Mouse (Mus musculus) hindbrain, embryonic 16.5 days (tissue): ENCODE measurements around the gene Arhgef33. TPM values are rescaled to one million over a fixed set of nuclear protein-coding genes. Genes with fewer than 3 reads are reported as not detected.
A peak's percentile ranks its signal among the peaks of the same experiment; 100 is the strongest.

Source experiments
- ATAC-seq: fragments of 200-750 bp; cut with Nextera tagmentation; 2 replicates; pipeline ENCODE4 v1.8.0; 2017; ENCODE audit warnings: moderate TSS enrichment, moderate library complexity
- H3K27ac ChIP-seq: fragments of 300-500 bp; sonication (generic); 2 replicates; pipeline ENCODE4 v1.5.1; 2014; ENCODE audit warnings: low read depth, mild to moderate bottlenecking, control low read depth, low read length, moderate library complexity
- H3K27me3 ChIP-seq: fragments of 300-500 bp; sonication (generic); replicated peaks from 2 replicates; pipeline ENCODE4 v1.6.1; 2014; ENCODE audit warnings: low read length; ENCODE audit not compliant: control insufficient read depth, insufficient read depth
- H3K36me3 ChIP-seq: fragments of 300-500 bp; sonication (generic); 2 replicates; pipeline ENCODE4 v1.6.1; 2014; ENCODE audit warnings: mild to moderate bottlenecking, low read length, moderate library complexity, mixed read lengths; ENCODE audit not compliant: control insufficient read depth, insufficient read depth
- H3K4me1 ChIP-seq: fragments of 300-500 bp; sonication (generic); 2 replicates; pipeline ENCODE4 v1.6.1; 2014; ENCODE audit warnings: low read depth, low read length; ENCODE audit not compliant: control insufficient read depth, insufficient read depth
- H3K4me2 ChIP-seq: fragments of 300-500 bp; sonication (generic); 2 replicates; pipeline ENCODE4 v1.6.1; 2014; ENCODE audit warnings: mild to moderate bottlenecking, low read length, control low read depth, moderate library complexity
- H3K4me3 ChIP-seq: fragments of 300-500 bp; sonication (generic); 2 replicates; pipeline ENCODE4 v1.5.1; 2014; ENCODE audit warnings: mild to moderate bottlenecking, low read length, control low read depth, moderate library complexity
- H3K9ac ChIP-seq: fragments of 300-500 bp; sonication (generic); 2 replicates; pipeline ENCODE4 v1.6.1; 2014; ENCODE audit warnings: low read depth, mild to moderate bottlenecking, control low read depth, low read length, moderate library complexity
- H3K9me3 ChIP-seq: fragments of 300-500 bp; sonication (generic); 2 replicates; pipeline ENCODE4 v1.6.1; 2014; ENCODE audit warnings: mild to moderate bottlenecking, low read length, moderate library complexity; ENCODE audit not compliant: control insufficient read depth
- WGBS: fragments of 180-500 bp; shearing (Covaris S2); extraction: QIAGEN DNeasy Blood & Tissue Kit; methylation state at CpG from one replicate; pipeline ENCODE4 v1.1.7; 2014; 5-methylcytosine and 5-hydroxymethylcytosine counted together
- polyA plus RNA-seq: library from polyadenylated mRNA; unstranded; fragments of >200 nt; fragmentation: Nextera tagmentation; extraction: Ambion mirVana; gene quantifications from 2 replicates; pipeline ENCODE4 v1.2.1, GENCODE M21; 2015

Arhgef33 gene
- polyA plus RNA-seq, 1 experiment from 2014 or later: 2.6 TPM

- H3K9me3 ChIP-seq: no peaks in the 10 kb centered on the region
- 88% methylated on average over 7 of the region's 7 CpGs for WGBS
Observed at GRCm38 (mm10) chr17:80324521-80324920, 17.3 kb downstream of the Arhgef33 start.

DNA sequence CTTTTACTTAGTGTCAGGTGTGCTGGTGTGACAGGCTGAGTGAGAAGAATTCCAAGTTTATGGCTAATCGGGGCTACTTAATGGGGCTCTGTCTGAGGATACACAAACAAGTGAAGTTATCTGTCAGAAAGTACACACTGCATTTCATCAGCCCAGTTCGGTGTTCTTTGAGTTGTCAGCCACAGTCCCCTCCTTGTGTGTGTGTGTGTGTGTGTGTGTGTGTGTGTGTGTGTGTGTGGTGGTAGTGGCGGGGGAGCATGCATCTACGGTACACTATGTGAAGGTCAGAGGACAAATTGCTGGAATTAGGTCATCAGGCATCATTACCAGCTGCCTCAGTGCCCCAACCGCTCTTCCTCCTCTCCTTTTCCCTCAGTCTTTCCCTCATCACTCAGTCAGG, 18.2 kb downstream of the Arhgef33 start:
- no peak overlapping the region for H3K4me3 ChIP-seq
- no peaks in the 10 kb centered on the region for H3K9me3 ChIP-seq
- no peak for ATAC-seq
- no peak overlapping the region for H3K9ac ChIP-seq
- no peaks in the 10 kb centered on the region for H3K4me1 ChIP-seq
- no peaks in the 10 kb centered on the region for H3K27me3 ChIP-seq
- no peak overlapping the region for H3K4me2 ChIP-seq
- 80% methylated on average over 4 of the region's 5 CpGs for WGBS
- H3K36me3 ChIP-seq: no peaks in the 10 kb centered on the region
- no peak overlapping the region for H3K27ac ChIP-seq

More at GRCm38 (mm10) chr17:80324521-80324920, 17.3 kb downstream of the Arhgef33 start:
- H3K4me3 ChIP-seq: no peak overlapping the region
- no peak overlapping the region for H3K9ac ChIP-seq
- H3K36me3 ChIP-seq: no peaks in the 10 kb centered on the region
- H3K27ac ChIP-seq: no peak overlapping the region
- H3K27me3 ChIP-seq: no peaks in the 10 kb centered on the region
- no peaks in the 10 kb centered on the region for H3K4me1 ChIP-seq
- ATAC-seq: no peak
- H3K4me2 ChIP-seq: no peak overlapping the region

GRCm38 (mm10) chr17:80326431-80326830, 19.2 kb downstream of the Arhgef33 start:
- no peak overlapping the region for H3K4me3 ChIP-seq
- no peak overlapping the region for H3K27ac ChIP-seq
- no peaks in the 10 kb centered on the region for H3K27me3 ChIP-seq
- H3K9me3 ChIP-seq: no peaks in the 10 kb centered on the region
- WGBS: 55% methylated on average over 3 of the region's 3 CpGs
- ATAC-seq: peak; percentile 81
- no peaks in the 10 kb centered on the region for H3K36me3 ChIP-seq
- H3K4me1 ChIP-seq: no peaks in the 10 kb centered on the region
- H3K4me2 ChIP-seq: no peak overlapping the region
- no peak overlapping the region for H3K9ac ChIP-seq

GRCm38 (mm10) chr17:80332386-80332785, 25.2 kb downstream of the Arhgef33 start:
- Histone ChIP-seq H3K4me1 (no peaks in the 10 kb centered on the region), H3K4me3 (no peak overlapping the region), H3K27ac (no peak overlapping the region), H3K9me3 (no peaks in the 10 kb centered on the region), H3K36me3 (no peaks in the 10 kb centered on the region), H3K27me3 (no peaks in the 10 kb centered on the region), H3K4me2 (no peak overlapping the region), H3K9ac (no peak overlapping the region)
- WGBS: 78% methylated on average over 2 of the region's 2 CpGs
- peak; percentile 56; the same call in 1 of the 2 replicates for ATAC-seq

- no peak overlapping the region for H3K9ac ChIP-seq
- no peaks in the 10 kb centered on the region for H3K4me1 ChIP-seq
- no peak for ATAC-seq
- no peaks in the 10 kb centered on the region for H3K36me3 ChIP-seq
- H3K27me3 ChIP-seq: no peaks in the 10 kb centered on the region
- no peaks in the 10 kb centered on the region for H3K9me3 ChIP-seq
- no peak overlapping the region for H3K4me3 ChIP-seq
- H3K27ac ChIP-seq: no peak overlapping the region
- no peak overlapping the region for H3K4me2 ChIP-seq
- WGBS: 87% methylated on average over 4 of the region's 4 CpGs
Observed at GRCm38 (mm10) chr17:80345277-80345676, 38.1 kb downstream of the Arhgef33 start.

GRCm38 (mm10) chr17:80346591-80347125, 39.5 kb downstream of the Arhgef33 start:
- no peak for ATAC-seq
- Histone ChIP-seq H3K4me2 (no peak overlapping the region), H3K9ac (no peak overlapping the region), H3K27me3 (no peaks in the 10 kb centered on the region), H3K36me3 (no peaks in the 10 kb centered on the region), H3K27ac (no peak overlapping the region), H3K4me3 (no peak overlapping the region), H3K9me3 (no peaks in the 10 kb centered on the region), H3K4me1 (no peaks in the 10 kb centered on the region)
- 17% methylated on average over 11 of the region's 11 CpGs for WGBS

- Histone ChIP-seq H3K9ac (no peak overlapping the region), H3K27ac (no peak overlapping the region), H3K9me3 (no peaks in the 10 kb centered on the region), H3K27me3 (no peaks in the 10 kb centered on the region), H3K4me1 (no peaks in the 10 kb centered on the region), H3K36me3 (no peaks in the 10 kb centered on the region), H3K4me2 (no peak overlapping the region), H3K4me3 (no peak overlapping the region)
- ATAC-seq: no peak
- 37% methylated on average over 6 of the region's 6 CpGs for WGBS
Observed at GRCm38 (mm10) chr17:80347234-80347633, 40.0 kb downstream of the Arhgef33 start.

DNA sequence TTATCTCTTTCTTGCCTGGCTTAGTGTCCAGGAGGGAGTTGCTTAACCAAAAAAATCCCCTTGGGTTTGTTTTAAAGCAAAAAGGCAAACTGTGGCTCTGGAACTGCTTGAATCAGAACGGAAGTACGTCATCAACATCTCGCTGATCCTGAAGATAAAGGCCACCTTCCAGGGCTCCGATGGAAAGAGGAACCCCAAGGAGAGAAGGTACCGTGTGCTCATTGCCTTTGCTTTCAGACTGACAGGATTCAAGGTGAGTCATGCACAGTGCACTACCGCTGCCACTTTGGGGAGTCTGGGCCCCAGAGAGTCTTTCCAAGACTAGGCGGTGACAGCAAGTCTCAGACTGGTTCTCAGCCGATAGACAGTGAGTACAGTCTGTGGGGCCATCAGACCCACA, 53.0 kb downstream of the Arhgef33 start:
- H3K27ac ChIP-seq: no peak overlapping the region
- no peak for ATAC-seq
- WGBS: 94% methylated on average over 8 of the region's 8 CpGs

DNA sequence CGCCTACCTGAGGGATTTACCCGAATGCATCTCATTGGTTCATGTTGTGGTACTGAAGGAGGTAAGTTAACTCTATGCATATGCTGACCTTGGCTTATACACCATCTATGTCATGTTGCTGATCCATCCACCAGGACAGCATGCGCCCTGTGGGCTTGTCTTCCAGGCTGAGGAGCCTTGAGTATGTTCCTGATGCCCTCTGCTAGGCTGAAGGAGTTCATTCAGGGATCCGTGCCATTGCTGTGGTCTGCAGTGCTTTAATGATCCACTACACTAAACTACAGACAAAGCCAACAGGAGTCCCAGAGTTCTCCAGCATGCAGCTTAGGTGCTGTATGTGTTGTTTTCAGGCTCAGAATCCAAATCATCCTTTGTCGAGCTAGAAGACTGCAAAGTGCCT, 60.1 kb downstream of the Arhgef33 start:
- Histone ChIP-seq H3K36me3 (no peaks in the 10 kb centered on the region), H3K9ac (no peak overlapping the region), H3K4me1 (no peaks in the 10 kb centered on the region), H3K27ac (no peak overlapping the region), H3K4me3 (no peak overlapping the region), H3K27me3 (no peaks in the 10 kb centered on the region), H3K9me3 (no peaks in the 10 kb centered on the region), H3K4me2 (no peak overlapping the region)
- 92% methylated on average over 5 of the region's 5 CpGs for WGBS
- no peak for ATAC-seq

More for the DNA sequence above, 53.0 kb downstream of the Arhgef33 start:
- no peaks in the 10 kb centered on the region for H3K9me3 ChIP-seq
- no peaks in the 10 kb centered on the region for H3K4me1 ChIP-seq
- H3K36me3 ChIP-seq: no peaks in the 10 kb centered on the region
- H3K27me3 ChIP-seq: no peaks in the 10 kb centered on the region
- no peak overlapping the region for H3K4me3 ChIP-seq
- H3K4me2 ChIP-seq: no peak overlapping the region
- H3K9ac ChIP-seq: no peak overlapping the region

- no peaks in the 10 kb centered on the region for H3K9me3 ChIP-seq
- H3K9ac ChIP-seq: no peak overlapping the region
- no peak overlapping the region for H3K4me3 ChIP-seq
- H3K4me2 ChIP-seq: no peak overlapping the region
- H3K27ac ChIP-seq: no peak overlapping the region
- WGBS: 82% methylated on average over 9 of the region's 9 CpGs
- H3K36me3 ChIP-seq: no peaks in the 10 kb centered on the region
- no peaks in the 10 kb centered on the region for H3K27me3 ChIP-seq
- no peaks in the 10 kb centered on the region; the same call in 1 of the 2 replicates for H3K4me1 ChIP-seq
- no peak for ATAC-seq
Observed at GRCm38 (mm10) chr17:80368606-80369005, 61.4 kb downstream of the Arhgef33 start.
